Mouse (Mus musculus): Measurements from ENCODE around the gene Gpr4. TPM values are rescaled to one million over a fixed set of nuclear protein-coding genes. Genes with fewer than 3 reads are reported as not detected.

The Gpr4 gene
- total RNA-seq, 1 experiment, result 3.8 TPM

GRCm38 (mm10) chr7:19253437-19253836, 41.1 kb downstream of the Gpr4 start:
- in situ Hi-C loops (cut with MboI; ENCODE audit: low sequenced_read_pairs in 2 of 2, unreplicated experiment in 2 of 2), result no loop called here
- Histone ChIP-seq H3K9me3 (ENCODE audit: control insufficient read depth, insufficient read depth, low read depth, low read length) (no peaks in the 10 kb centered on the region), H3K27ac (ENCODE audit: insufficient read depth, low read depth, low read length, poor library complexity, severe bottlenecking) (no peak overlapping the region), H3K4me1 (ENCODE audit: control insufficient read depth in 2 of 2, insufficient read depth in 2 of 2, low read length in 2 of 2, poor library complexity in 1 of 2) (peaks cover 0 to 14% of the 10 kb centered on the region in 2 experiments; a peak in 2 of 4 replicates), H3K36me3 (ENCODE audit: control insufficient read depth, insufficient read depth, low read length, poor library complexity, severe bottlenecking) (peaks cover 14% of the 10 kb centered on the region), H3K4me3 (ENCODE audit: insufficient read depth in 1 of 2, low read depth in 1 of 2, low read length in 2 of 2, poor library complexity in 1 of 2, severe bottlenecking in 1 of 2) (no peak overlapping the region), H3K9ac (ENCODE audit: insufficient read depth, low read depth, low read length, poor library complexity, severe bottlenecking) (no peak overlapping the region)
- no peak for TF ChIP-seq MAFK (IDR thresholded peaks at IDR 0.05; ENCODE audit: insufficient read depth, low read depth, low read length)
- TF ChIP-seq ZC3H11A (IDR thresholded peaks at IDR 0.05; ENCODE audit: borderline replicate concordance, low read depth, low read length), result no peak
- TF ChIP-seq HCFC1 (IDR thresholded peaks at IDR 0.05; ENCODE audit: borderline replicate concordance, insufficient read depth, low read length), result no peak
- TF ChIP-seq ZNF384 (IDR thresholded peaks at IDR 0.05; ENCODE audit: low read depth, low read length), result no peak
- TF ChIP-seq CHD2 (IDR thresholded peaks at IDR 0.05; ENCODE audit: low read depth, low read length), result no peak
- DNase-seq (ENCODE audit: low read depth, low spot score), result no peak

GRCm38 (mm10) chr7:19255395-19255794, 43.1 kb downstream of the Gpr4 start:
- no peak overlapping the region for H3K9ac ChIP-seq (ENCODE audit: insufficient read depth, low read depth, low read length, poor library complexity, severe bottlenecking)
- peaks cover 26% of the 10 kb centered on the region for H3K36me3 ChIP-seq (ENCODE audit: control insufficient read depth, insufficient read depth, low read length, poor library complexity, severe bottlenecking)
- peak overlapping the region; percentile 59 to 62 for H3K4me3 ChIP-seq (ENCODE audit: insufficient read depth in 1 of 2, low read depth in 1 of 2, low read length in 2 of 2, poor library complexity in 1 of 2, severe bottlenecking in 1 of 2)

GRCm38 (mm10) chr7:19256567-19256966, 44.2 kb downstream of the Gpr4 start:
- in situ Hi-C loops (cut with MboI; ENCODE audit: low sequenced_read_pairs in 2 of 2, unreplicated experiment in 2 of 2), result no loop called here
- Histone ChIP-seq H3K9ac (ENCODE audit: insufficient read depth, low read depth, low read length, poor library complexity, severe bottlenecking) (no peak overlapping the region), H3K9me3 (ENCODE audit: control insufficient read depth, insufficient read depth, low read depth, low read length) (no peaks in the 10 kb centered on the region), H3K4me1 (ENCODE audit: control insufficient read depth in 2 of 2, insufficient read depth in 2 of 2, low read length in 2 of 2, poor library complexity in 1 of 2) (peaks cover 0 to 18% of the 10 kb centered on the region in 2 experiments; a peak in 2 of 4 replicates), H3K27ac (ENCODE audit: insufficient read depth, low read depth, low read length, poor library complexity, severe bottlenecking) (no peak overlapping the region), H3K36me3 (ENCODE audit: control insufficient read depth, insufficient read depth, low read length, poor library complexity, severe bottlenecking) (peaks cover 34% of the 10 kb centered on the region), H3K4me3 (ENCODE audit: insufficient read depth in 1 of 2, low read depth in 1 of 2, low read length in 2 of 2, poor library complexity in 1 of 2, severe bottlenecking in 1 of 2) (no peak overlapping the region)
- no peak for DNase-seq (ENCODE audit: low read depth, low spot score)
- TF ChIP-seq MAFK (IDR thresholded peaks at IDR 0.05; ENCODE audit: insufficient read depth, low read depth, low read length) (no peak), ZC3H11A (IDR thresholded peaks at IDR 0.05; ENCODE audit: borderline replicate concordance, low read depth, low read length) (no peak), CHD2 (IDR thresholded peaks at IDR 0.05; ENCODE audit: low read depth, low read length) (no peak), HCFC1 (IDR thresholded peaks at IDR 0.05; ENCODE audit: borderline replicate concordance, insufficient read depth, low read length) (no peak), ZNF384 (IDR thresholded peaks at IDR 0.05; ENCODE audit: low read depth, low read length) (no peak)

More at GRCm38 (mm10) chr7:19255395-19255794, 43.1 kb downstream of the Gpr4 start:
- H3K27ac ChIP-seq (ENCODE audit: insufficient read depth, low read depth, low read length, poor library complexity, severe bottlenecking), result no peak overlapping the region
- in situ Hi-C loops (cut with MboI; ENCODE audit: low sequenced_read_pairs in 2 of 2, unreplicated experiment in 2 of 2), result no loop called here
- no peaks in the 10 kb centered on the region for H3K9me3 ChIP-seq (ENCODE audit: control insufficient read depth, insufficient read depth, low read depth, low read length)
- TF ChIP-seq CHD2 (IDR thresholded peaks at IDR 0.05; ENCODE audit: low read depth, low read length) (no peak), ZC3H11A (IDR thresholded peaks at IDR 0.05; ENCODE audit: borderline replicate concordance, low read depth, low read length) (no peak), HCFC1 (IDR thresholded peaks at IDR 0.05; ENCODE audit: borderline replicate concordance, insufficient read depth, low read length) (no peak), ZNF384 (IDR thresholded peaks at IDR 0.05; ENCODE audit: low read depth, low read length) (no peak), MAFK (IDR thresholded peaks at IDR 0.05; ENCODE audit: insufficient read depth, low read depth, low read length) (no peak)
- no peak for DNase-seq (ENCODE audit: low read depth, low spot score)
- peaks cover 0 to 14% of the 10 kb centered on the region in 2 experiments; a peak in 2 of 4 replicates for H3K4me1 ChIP-seq (ENCODE audit: control insufficient read depth in 2 of 2, insufficient read depth in 2 of 2, low read length in 2 of 2, poor library complexity in 1 of 2)

GRCm38 (mm10) chr7:19257390-19258022, 45.2 kb downstream of the Gpr4 start:
- H3K27ac ChIP-seq (ENCODE audit: insufficient read depth, low read depth, low read length, poor library complexity, severe bottlenecking), result peak overlapping the region; percentile 14; the same call in 1 of the 2 replicates
- H3K4me1 ChIP-seq (ENCODE audit: control insufficient read depth in 2 of 2, insufficient read depth in 2 of 2, low read length in 2 of 2, poor library complexity in 1 of 2), result peaks cover 0 to 18% of the 10 kb centered on the region in 2 experiments; a peak in 2 of 4 replicates
- TF ChIP-seq MAFK (IDR thresholded peaks at IDR 0.05; ENCODE audit: insufficient read depth, low read depth, low read length) (no peak), HCFC1 (IDR thresholded peaks at IDR 0.05; ENCODE audit: borderline replicate concordance, insufficient read depth, low read length) (0 out of 2 replicates have a peak, but pooled peaks have one; percentile 26), CHD2 (IDR thresholded peaks at IDR 0.05; ENCODE audit: low read depth, low read length) (0 out of 2 replicates have a peak, but pooled peaks have one; percentile 42), ZNF384 (IDR thresholded peaks at IDR 0.05; ENCODE audit: low read depth, low read length) (no peak)
- peaks cover 42% of the 10 kb centered on the region for H3K36me3 ChIP-seq (ENCODE audit: control insufficient read depth, insufficient read depth, low read length, poor library complexity, severe bottlenecking)
- no peak overlapping the region for H3K9ac ChIP-seq (ENCODE audit: insufficient read depth, low read depth, low read length, poor library complexity, severe bottlenecking)
- DNase-seq (ENCODE audit: low read depth, low spot score), result peak; percentile 96
- in situ Hi-C loops (cut with MboI; ENCODE audit: low sequenced_read_pairs in 2 of 2, unreplicated experiment in 2 of 2), result no loop called here
- 0 out of 4 replicates have a peak overlapping the region, but pooled peaks of 1 of the 2 experiments have one; percentile 8 for H3K4me3 ChIP-seq (ENCODE audit: insufficient read depth in 1 of 2, low read depth in 1 of 2, low read length in 2 of 2, poor library complexity in 1 of 2, severe bottlenecking in 1 of 2)
- H3K9me3 ChIP-seq (ENCODE audit: control insufficient read depth, insufficient read depth, low read depth, low read length), result no peaks in the 10 kb centered on the region
